Mouse (Mus musculus) kidney, adult 11 months (tissue): ENCODE results near the gene Zfp36l2.

Experiments
- DNase-seq: peaks from one replicate; pipeline ENCODE4 v3.0.0; 2022

Gene Zfp36l2

DNA sequence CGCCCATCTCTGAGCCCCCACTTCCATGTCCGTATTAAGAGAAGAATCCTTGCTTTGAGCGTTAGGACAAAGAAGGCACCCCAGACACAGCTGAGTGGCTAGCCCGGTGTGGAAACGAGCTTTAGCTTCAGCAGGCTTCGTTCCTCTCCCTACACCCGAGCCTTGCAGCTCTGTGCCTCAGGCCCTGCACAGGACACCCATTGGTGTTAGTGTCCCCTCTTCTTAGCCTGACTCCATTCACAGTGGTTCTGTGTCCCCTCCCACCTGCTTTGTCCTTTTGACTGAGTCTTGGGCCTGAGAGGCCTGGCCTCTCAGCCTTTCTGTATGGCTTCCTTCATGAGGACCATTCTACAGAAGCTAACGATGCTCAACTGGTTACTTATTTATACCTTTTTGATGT lies 37.5 kb downstream of the Zfp36l2 start:
- no peak for DNase-seq

DNA sequence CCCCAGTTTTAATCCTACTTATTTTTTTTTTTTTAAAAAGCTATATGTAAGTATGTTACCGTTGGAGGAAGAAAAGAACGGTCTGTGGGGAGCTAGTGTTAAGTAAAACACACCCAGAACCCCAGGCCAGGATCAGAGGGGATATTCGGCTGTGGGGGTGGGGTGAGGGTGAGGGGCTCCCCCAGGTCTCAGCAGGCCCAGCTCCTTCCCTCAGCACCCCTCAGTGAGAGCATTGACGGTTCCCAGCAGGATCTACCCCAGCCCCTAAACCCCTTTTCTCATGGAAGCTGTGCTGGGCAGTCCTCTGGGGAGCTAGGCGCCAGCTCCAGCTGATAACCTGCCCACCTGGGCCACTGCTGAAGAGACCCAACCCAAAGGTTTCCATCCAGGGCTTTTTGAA lies 38.2 kb downstream of the Zfp36l2 start:
- DNase-seq, result no peak

DNA sequence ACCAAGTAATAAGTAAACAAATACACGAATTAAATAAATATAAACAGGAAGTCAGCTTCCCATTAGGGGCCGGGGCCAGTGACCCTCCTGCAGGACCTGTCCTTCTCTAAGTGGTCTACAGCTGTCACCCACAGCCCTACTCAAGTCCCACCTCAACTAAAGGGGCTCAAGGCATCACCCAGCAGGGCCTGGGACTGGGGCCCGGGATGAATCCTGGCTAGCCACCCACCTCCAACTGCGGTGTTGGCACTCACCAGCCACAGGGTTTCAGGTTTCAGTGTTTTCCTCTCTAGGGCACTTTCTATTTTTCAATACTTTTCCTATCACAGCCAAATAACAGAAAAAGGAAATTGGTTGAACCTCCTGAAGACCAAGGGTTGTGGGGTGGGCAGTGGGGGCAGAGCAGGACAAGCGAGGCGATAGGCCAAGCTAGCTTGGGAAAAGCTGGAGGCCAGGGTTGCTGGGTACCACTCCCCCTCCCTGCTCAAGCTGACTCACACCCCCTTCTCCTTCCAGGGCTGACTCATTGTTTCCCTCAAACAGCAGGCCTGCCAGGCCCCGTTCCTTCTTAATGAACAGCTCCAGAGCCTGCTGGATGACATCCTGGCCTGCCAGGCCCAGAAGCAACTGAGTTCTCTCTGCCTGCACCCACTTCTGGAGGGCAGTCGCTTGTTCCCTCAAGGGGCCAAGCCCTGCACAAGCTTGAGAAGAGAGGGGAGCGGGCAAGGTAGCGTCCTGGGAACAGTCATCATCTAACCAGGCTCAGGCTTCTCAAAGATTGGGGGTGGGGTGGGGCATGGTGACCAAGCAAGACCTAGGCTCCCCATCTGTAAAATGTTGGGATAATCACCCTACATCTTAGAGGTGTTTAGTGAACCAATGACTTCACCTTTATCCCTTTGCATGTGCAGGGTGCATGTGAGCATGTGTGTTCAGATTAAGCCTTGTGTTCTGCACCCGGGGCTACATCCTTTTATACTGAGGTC lies 39.0 kb downstream of the Zfp36l2 start:
- peak; percentile 67 for DNase-seq

DNA sequence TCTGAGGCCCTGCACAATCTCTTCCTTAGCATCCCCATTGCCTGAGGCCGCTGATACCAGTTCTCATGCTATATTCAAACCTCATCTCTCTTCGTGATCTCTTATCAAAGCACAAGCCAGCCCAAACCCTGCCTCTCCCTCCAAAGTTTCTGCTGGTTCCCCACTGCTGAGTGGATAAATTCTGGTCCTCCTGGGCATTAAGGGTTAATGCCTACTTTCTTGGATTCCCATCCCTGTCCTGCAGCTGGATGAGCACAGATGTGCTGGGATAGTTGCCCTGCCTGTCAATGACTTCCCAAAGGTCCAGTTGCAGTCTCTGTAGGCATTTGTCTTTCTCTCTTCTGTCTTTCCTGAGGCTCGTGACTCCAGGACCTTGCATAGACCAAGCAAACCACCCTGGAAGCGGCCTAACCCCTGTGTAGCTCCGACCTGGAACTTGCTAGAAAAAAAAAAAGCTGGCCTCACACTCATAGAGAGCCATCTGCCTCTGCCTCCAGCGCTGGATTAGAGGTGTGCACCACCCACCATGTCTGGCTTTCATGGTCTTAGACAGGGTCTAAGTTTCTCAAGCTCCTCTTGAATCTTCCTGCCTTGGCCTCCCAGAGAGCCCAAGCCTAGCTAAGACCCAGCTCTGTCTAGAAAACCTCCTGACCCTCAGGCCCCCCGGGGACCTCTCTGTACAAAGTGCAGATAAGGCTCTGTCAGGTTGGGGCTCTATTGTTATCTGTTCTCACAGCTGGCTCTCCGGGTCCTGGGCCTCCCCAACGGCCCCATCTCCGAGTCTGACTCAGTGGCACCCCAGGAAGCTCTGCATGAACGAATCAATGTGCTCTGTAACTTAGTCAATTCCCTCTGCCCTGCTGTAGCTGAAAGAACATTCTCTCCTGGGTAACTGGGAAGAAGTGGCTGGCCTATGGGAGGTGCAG lies 40.3 kb downstream of the Zfp36l2 start:
- no peak for DNase-seq

DNA sequence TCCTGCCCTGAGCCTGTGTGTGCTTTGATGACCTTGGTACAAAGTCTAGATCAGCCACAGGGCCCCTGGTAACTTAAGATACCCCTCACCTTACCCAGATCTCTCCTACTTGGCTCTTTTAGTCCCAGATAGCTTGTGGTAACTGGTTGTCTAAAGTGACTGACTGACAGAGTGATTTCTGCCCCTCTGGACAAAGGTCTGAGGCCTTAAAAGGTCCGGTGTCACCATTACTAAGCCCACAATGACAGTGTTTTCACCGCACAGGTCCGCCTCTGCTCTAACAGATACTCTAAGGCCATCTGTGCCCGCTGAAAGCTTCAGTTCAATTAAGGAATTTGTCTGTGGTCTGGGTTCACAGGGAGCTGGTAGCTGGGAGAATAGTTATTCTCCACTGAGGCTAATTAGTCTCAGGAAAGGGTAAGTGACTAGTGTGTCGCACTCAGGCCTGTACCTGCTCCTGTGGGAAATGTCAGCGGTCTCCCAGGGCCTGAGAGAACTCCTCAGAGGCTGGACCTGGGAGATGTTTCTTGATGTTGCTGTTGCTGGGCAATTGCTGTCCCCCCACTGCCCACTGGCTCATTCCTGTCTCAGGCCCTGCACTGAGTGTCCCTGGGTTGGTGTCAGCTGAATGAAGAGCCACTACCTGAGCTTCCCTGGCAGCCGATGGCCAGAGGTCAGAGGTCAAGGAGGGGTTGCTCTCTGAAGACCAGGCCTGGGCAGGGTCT lies 41.1 kb downstream of the Zfp36l2 start:
- peak; percentile 45 for DNase-seq

DNA sequence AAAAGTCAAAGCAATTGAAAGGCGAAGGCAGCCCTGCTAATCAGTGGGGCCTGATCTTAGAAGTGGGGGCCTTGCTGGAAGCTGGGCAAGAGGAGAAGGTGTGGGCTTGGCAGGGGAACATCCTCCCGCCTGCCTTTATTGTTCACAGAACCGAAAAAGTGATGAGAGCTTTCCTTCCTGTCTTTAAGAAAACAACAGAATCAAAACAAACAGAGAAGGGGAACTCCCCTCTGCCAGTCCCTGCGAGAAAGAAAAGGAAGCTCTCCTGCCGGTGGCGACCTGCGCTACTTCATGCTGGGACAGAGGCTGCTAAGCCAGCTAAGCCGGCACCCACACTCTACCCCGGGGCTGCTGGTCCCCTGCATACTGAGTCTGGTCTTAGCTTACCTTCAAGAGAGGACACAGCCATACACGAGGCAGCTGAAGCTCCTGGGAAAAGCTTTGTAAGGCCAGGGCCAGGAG lies 41.9 kb downstream of the Zfp36l2 start:
- DNase-seq, result peak; percentile 58

DNA sequence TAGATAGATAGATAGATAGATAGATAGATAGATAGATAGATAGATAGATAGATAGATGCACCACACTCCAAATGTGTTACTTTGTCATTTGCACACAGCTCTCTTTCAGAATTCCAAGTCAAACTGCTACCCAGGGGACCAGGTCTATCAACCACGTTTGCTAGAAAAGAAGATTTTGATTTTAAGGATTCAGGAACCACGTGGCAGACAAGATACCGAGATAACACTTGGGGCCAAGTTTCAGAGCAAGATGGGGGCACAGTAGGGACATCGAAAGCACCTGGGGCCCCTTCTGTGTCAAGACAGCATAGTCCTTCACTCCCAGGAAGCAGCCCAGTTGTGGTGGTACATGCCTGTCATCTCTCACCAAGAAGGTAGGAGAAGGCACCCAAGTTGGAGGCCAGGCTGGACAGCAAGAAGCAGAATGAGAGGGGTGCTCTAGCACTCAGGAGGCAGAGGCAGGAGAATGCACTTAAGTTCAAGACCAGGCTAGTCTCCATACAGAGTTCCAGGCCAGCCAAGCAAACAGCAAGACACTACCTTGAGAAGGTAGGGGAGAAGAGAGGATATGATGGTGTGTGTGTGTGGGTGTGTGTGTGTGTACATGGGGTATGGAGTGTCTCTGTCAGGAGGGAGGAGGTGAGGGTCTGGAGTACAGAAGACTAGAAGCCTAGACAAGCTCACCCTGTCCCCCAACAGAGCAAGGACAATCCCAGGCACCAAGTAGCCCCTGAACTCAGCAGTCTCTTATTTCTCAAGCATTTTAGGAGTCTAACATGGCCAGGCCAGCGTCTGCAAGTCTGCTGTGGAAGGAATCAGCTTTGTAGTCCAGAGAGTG lies 42.8 kb downstream of the Zfp36l2 start:
- DNase-seq, result no peak

DNA sequence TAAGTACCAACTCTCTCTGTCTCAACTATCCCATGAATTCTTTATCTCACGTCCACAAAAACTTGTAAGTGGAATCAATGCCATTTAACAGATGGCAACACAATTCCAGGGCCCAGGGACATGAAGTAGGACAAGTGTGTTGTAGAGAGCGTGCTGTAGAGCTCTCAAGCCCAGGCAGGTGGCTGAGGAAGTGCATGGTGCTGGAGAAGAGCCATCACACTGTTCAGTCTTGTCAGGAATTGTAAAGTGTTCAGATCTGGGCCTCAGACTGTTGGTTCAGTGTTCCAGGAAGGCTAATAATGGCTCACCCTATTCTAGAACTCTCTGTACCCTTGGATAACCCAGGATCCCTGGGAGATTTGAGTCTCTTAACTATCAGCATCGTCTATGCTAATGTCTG lies 43.6 kb downstream of the Zfp36l2 start:
- no peak for DNase-seq

DNA sequence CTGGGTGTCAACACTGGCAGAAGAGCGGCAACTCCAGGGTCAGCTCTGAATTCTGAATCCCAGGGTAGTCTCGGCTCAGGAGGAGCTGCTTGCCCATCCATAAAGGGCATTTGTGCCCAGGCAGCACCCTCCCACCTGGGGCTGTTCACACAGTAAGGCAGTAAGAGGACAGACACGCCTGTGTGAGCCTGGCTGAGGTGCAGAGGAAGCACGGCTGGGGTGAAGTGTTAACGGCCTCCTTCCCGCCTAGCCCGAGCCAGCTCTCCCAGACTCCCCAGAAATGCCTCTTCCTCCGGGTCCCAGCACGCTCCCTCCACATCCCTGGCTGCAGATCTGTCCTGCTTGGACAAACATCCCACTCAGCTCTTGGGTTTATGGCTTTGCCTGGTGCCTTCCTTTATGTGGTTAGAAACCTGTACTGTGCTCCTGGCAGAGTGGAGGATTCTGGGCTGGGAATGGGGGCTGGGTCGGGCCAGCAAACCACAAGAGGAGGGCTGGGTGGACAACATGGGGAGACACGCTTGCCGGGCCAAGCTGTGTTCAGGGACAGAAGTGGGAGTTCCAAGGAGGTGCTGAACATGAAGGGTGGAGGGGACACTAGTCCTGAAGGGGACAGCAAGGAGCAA lies 44.4 kb downstream of the Zfp36l2 start:
- DNase-seq, result peak; percentile 78

DNA sequence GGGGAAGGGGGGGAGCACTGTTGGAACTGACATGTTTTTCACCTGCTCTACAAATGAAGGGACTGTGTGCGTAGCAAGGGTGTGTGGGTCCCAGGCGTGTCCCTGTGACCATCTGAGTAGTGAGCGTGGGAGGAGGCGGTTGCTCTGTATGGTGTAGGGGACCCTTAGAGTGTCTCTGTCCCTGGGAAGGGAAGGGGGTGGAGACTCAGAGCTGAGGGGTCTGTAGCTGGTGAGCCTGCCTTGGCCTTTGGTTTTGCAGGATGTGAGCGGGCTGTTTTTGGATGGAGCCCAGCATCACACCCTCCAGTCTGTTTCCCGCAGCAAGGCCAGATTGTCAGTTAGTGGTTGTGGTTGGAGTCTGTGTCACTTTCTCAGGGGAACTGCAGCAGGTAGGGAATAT lies 46.1 kb downstream of the Zfp36l2 start:
- DNase-seq, result no peak

DNA sequence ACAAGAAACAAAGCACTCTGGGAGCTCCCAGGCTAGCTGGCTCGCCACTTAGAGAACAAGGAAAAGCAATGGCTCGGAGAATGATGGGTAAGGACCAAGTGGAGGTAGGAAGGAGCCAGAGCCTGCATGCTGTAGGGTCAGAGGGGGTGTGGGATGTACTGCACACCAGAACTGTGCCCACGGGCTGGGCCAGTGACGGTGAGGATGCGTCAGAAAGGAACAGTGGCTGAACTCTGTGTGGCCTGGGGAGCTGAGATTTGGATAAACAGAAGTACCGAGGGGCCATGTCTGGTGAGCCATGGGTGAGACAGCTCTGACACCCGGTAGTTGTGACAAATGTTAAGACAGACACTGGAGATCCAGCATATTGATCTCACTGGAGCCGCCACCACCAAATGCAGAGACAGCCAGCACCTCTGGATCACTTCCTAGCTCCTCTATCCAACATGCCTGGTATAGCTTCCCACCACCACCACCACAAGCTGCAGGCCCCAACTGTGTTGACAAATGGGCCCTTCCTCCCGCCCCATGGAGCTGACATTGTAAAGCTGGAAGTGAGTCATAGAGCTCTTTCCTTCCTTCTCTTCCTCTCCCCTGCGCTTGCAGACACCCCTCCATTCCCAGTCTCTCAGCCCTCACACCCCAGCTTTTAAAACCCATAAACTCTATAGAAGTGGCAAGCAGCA lies 46.8 kb downstream of the Zfp36l2 start:
- DNase-seq, result no peak

DNA sequence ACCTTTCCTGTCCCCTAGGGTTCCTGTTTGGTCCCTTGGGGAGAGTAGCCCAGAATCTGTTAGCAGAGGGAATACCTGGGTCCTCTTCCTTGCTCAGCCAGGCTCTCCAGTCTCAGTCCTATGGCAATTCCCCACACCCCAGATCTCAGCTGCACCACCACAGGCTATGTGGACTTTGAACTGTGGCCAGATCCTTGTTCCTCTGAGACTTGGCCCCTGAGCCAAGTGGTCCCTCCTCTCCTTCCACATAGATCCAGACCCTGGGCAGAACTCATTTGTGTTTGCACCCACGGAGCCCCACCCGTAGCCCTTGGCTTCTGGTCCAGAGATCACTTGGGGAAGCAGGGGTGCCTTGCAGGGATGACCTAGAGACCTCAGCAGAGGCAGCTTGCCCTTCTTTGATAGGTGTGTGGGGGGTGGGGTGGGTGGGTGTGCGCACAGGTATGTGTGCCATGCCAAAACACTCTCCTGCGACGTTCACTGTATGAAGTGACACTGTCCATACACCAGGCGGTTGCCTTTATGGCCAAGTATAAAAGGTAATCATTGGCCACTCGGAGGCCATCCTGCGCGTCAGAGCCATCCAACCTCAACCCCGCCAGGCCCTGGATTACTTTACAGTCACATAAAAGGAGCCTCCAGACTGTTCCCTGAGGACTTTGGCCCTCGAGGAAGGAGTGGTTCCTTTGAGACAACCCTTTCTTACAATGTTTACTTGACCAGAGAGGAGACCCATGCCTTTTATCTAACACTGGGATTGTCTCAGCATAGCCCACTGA lies 50.2 kb downstream of the Zfp36l2 start:
- peak; percentile 87 for DNase-seq

DNA sequence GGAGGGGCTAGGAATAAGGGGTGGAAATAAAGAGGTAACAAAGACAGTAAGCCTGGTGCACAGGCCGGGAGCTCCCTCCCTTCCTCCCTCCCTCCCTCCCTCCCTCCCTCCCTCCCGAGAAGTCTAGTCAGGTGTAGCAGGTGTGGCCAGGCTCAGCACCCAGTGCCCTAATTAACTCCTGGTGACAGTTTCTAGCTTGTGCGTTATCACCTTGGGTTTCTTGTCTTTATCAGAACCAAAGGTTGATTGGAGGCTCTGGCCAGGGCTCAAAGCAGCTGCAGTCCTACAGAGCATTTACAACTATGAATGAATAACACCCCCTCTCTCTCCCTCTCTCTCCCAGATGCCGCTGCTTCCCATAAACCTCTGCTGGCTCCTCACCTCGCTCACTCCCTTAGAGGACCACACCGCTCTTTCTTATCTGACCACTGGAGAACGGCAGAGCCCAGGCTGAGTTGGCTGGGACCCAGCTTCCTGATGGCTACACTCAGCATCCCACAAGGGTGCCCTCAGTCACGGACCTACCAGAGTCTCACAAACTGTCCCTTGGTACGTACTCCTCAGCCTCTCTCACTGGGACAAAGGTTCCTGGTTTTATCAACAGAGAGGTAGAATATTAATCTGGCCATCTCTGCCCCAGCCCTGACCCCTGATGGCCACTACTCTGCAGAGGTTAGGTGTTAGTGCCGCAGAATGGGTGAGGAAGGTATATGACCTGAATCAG lies 50.9 kb downstream of the Zfp36l2 start:
- DNase-seq, result peak; percentile 75

DNA sequence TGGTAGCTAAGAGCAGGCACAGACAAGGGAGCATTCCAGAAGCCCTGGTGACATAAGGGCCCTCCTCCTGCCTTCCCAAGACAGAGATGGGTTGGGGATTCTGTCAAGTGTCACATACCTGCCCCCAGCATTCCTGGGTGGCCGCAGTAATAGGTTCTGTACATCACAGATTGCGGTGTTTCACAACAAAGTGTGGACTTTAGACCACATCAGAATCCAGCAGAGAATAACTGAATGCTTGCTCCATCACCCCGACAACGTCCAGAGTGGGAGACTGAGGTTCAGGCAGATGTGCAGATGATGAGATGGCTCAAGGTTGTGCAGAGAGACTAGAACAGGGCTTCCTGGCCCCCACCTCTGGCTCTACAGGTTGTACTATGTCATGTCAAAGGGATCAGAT lies 51.5 kb downstream of the Zfp36l2 start:
- DNase-seq, result no peak

DNA sequence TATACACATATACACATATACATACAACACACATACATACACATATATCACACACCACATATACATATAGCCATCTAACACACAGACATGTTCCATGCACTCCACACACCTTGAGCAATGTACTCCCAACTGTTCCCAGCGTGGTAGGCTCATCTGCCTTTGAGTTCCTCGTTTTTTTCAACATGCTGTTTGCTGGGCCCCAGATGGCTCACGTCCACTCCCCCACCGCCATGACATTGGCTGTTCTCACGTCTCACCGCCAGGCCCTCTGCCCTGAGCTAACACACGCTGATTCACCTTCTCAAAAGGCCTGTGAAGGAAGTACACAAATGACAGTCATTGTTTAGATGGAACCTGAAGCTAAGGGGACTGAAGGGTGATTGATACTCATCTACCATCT lies 52.5 kb downstream of the Zfp36l2 start:
- no peak for DNase-seq
